Mouse (Mus musculus) forebrain, embryonic 11.5 days (tissue): ENCODE results near the gene Chat. TPM values are rescaled to one million over a fixed set of nuclear protein-coding genes. Genes with fewer than 3 reads are reported as not detected.
"Not testable (repeated sequence)": the region's sequence is repeated elsewhere in the genome, so short reads cannot be mapped to it uniquely, and the experiment has no call there.

ENCODE experiments used
- ATAC-seq: fragments of 200-750 bp; cut with Nextera tagmentation; replicated peaks from 2 replicates; pipeline ENCODE4 v1.8.0; 2017; ENCODE audit warnings: moderate TSS enrichment; ENCODE audit not compliant: low FRiP score
- DNase-seq: peaks from one replicate; pipeline ENCODE4 v3.0.0-alpha.2; 2017; ENCODE audit warnings: low spot score
- H3K27ac ChIP-seq: fragments of 300-500 bp; sonication (generic); 2 replicates; pipeline ENCODE4 v1.5.1; 2014; ENCODE audit warnings: low read depth, low read length
- H3K27me3 ChIP-seq: fragments of 300-500 bp; sonication (generic); 2 replicates; pipeline ENCODE4 v1.6.1; 2014; ENCODE audit warnings: mild to moderate bottlenecking, low read length, mixed read lengths; ENCODE audit not compliant: control insufficient read depth, insufficient read depth
- H3K36me3 ChIP-seq: fragments of 300-500 bp; sonication (generic); 2 replicates; pipeline ENCODE4 v1.6.1; 2014; ENCODE audit warnings: mild to moderate bottlenecking, low read length, moderate library complexity, mixed read lengths; ENCODE audit not compliant: control insufficient read depth, insufficient read depth
- H3K4me1 ChIP-seq: fragments of 300-500 bp; sonication (generic); replicated peaks from 2 replicates; pipeline ENCODE4 v1.6.1; 2014; ENCODE audit warnings: low read length, mixed read lengths; ENCODE audit not compliant: control insufficient read depth, insufficient read depth
- H3K4me2 ChIP-seq: fragments of 300-500 bp; sonication (generic); 2 replicates; pipeline ENCODE4 v1.6.1; 2014; ENCODE audit warnings: low read depth, mild to moderate bottlenecking, low read length, moderate library complexity, mixed read lengths; ENCODE audit not compliant: severe bottlenecking
- H3K4me3 ChIP-seq: fragments of 300-500 bp; sonication (generic); 2 replicates; pipeline ENCODE4 v1.5.1; 2014; ENCODE audit warnings: low read depth, low read length
- H3K9ac ChIP-seq: fragments of 300-500 bp; sonication (generic); 2 replicates; pipeline ENCODE4 v1.6.1; 2014; ENCODE audit warnings: low read length
- H3K9me3 ChIP-seq: fragments of 300-500 bp; sonication (generic); 2 replicates; pipeline ENCODE4 v1.6.1; 2016; ENCODE audit warnings: low read length, mixed read lengths; ENCODE audit not compliant: control insufficient read depth
- WGBS: fragments of 180-500 bp; shearing (Covaris S2); extraction: QIAGEN DNeasy Blood & Tissue Kit; methylation state at CpG from one replicate; pipeline ENCODE4 v1.1.7; 2014; 5-methylcytosine and 5-hydroxymethylcytosine counted together
- polyA plus RNA-seq: library from polyadenylated mRNA; unstranded; fragments of >200 nt; fragmentation: Nextera tagmentation; extraction: Ambion mirVana; gene quantifications from 2 replicates; pipeline ENCODE4 v1.2.1, GENCODE M21; 2014

Chat gene
- polyA plus RNA-seq, 1 experiment from 2014 or later: not detected

DNA sequence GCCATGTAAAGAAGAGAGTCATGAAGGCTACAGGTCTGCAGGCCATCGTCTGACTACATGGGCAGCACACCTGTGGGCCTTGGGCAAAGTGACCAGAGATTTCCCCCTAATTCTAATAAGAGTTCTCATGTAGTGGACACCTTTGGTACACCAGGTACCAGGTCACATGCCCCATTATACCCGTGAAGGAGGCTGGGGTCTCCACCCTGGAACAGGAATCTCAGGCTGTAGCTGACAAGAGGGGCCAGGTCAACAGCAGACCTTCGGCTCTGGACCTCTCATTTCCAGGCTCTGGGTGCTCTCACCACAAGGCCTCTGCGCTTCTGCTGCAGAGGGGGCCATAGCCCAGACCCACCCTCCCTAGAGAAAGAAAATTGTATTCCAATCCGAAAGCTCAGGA lies 26.5 kb downstream of the Chat start:
- no peak for DNase-seq
- Histone ChIP-seq H3K27ac (no peak overlapping the region), H3K9ac (no peak overlapping the region), H3K27me3 (no peaks in the 10 kb centered on the region), H3K4me1 (no peaks in the 10 kb centered on the region), H3K4me3 (no peak overlapping the region), H3K36me3 (no peaks in the 10 kb centered on the region), H3K4me2 (no peak overlapping the region), H3K9me3 (no peaks in the 10 kb centered on the region)
- no peak for ATAC-seq
- WGBS: 71% methylated on average over 5 of the region's 5 CpGs

GRCm38 (mm10) chr14:32437352-32437793 lies 28.4 kb downstream of the Chat start:
- no peak for DNase-seq
- no peak overlapping the region for H3K27ac ChIP-seq
- ATAC-seq: no peak

DNA sequence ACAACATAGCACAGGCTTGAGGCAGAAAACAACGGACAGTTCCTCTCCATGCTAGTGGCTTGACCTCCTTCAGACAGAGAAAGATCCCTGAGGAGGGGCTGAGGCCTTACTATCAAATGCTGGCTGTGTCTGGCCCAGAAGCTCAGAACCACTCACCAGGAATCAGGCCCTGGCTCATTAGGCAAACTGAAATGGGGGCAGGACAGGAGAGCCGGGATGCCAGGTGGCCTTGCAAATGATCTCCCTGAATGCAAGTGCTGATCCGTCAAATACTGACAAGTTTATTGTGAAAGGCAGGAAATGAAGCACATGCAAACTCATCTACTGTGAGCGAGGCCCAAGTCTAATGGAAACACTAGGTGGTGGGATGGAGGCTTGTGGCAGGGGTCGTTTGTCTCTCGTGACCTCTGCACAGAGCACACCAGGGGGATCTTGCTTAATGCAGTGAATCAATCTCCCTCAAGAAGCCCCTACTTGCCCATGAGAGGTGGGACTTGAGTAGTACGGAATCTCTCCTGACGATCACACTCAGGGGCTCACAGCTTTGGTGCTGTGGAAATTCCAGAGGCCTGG lies 36.7 kb downstream of the Chat start:
- no peaks in the 10 kb centered on the region for H3K36me3 ChIP-seq
- H3K27me3 ChIP-seq: no peaks in the 10 kb centered on the region
- H3K4me3 ChIP-seq: no peak overlapping the region
- no peak for ATAC-seq
- no peak overlapping the region for H3K4me2 ChIP-seq
- H3K9me3 ChIP-seq: no peaks in the 10 kb centered on the region
- no peak for DNase-seq
- H3K27ac ChIP-seq: no peak overlapping the region
- H3K4me1 ChIP-seq: 0 out of 2 replicates have a peak, but pooled peaks cover 3% of the 10 kb centered on the region
- 20% methylated on average over 8 of the region's 8 CpGs for WGBS
- no peak overlapping the region for H3K9ac ChIP-seq

More at GRCm38 (mm10) chr14:32437352-32437793, 28.4 kb downstream of the Chat start:
- H3K4me1 ChIP-seq: no peaks in the 10 kb centered on the region
- WGBS: 29% methylated on average over 5 of the region's 5 CpGs
- H3K9me3 ChIP-seq: no peaks in the 10 kb centered on the region
- no peak overlapping the region for H3K4me2 ChIP-seq
- no peak overlapping the region for H3K9ac ChIP-seq
- H3K27me3 ChIP-seq: no peaks in the 10 kb centered on the region
- H3K4me3 ChIP-seq: no peak overlapping the region
- no peaks in the 10 kb centered on the region for H3K36me3 ChIP-seq

- 90% methylated on average over 7 of the region's 7 CpGs for WGBS
- Histone ChIP-seq H3K4me3 (no peak overlapping the region), H3K27me3 (no peaks in the 10 kb centered on the region), H3K4me2 (no peak overlapping the region), H3K9me3 (no peaks in the 10 kb centered on the region), H3K4me1 (no peaks in the 10 kb centered on the region), H3K27ac (no peak overlapping the region), H3K36me3 (no peaks in the 10 kb centered on the region), H3K9ac (no peak overlapping the region)
- DNase-seq (no peak), ATAC-seq (no peak)
Measured at GRCm38 (mm10) chr14:32423946-32424345, 41.8 kb downstream of the Chat start.

GRCm38 (mm10) chr14:32418747-32419146 lies 47.0 kb downstream of the Chat start:
- no peaks in the 10 kb centered on the region for H3K36me3 ChIP-seq
- no peaks in the 10 kb centered on the region; the same call in 1 of the 2 replicates for H3K9me3 ChIP-seq
- no peak for DNase-seq
- H3K27ac ChIP-seq: no peak overlapping the region
- no peak overlapping the region for H3K4me2 ChIP-seq
- 86% methylated on average over 11 of the region's 11 CpGs for WGBS
- H3K9ac ChIP-seq: no peak overlapping the region
- H3K27me3 ChIP-seq: no peaks in the 10 kb centered on the region
- ATAC-seq: no peak
- H3K4me3 ChIP-seq: no peak overlapping the region
- H3K4me1 ChIP-seq: no peaks in the 10 kb centered on the region

GRCm38 (mm10) chr14:32412075-32412474 lies 53.7 kb downstream of the Chat start:
- no peaks in the 10 kb centered on the region; the same call in 1 of the 2 replicates for H3K9me3 ChIP-seq
- no peak overlapping the region for H3K4me2 ChIP-seq
- H3K4me1 ChIP-seq: no peaks in the 10 kb centered on the region
- no peaks in the 10 kb centered on the region for H3K27me3 ChIP-seq
- H3K4me3 ChIP-seq: no peak overlapping the region
- no peak overlapping the region for H3K9ac ChIP-seq
- H3K27ac ChIP-seq: no peak overlapping the region
- WGBS: 85% methylated on average over 5 of the region's 5 CpGs
- DNase-seq (no peak), ATAC-seq (no peak)
- H3K36me3 ChIP-seq: no peaks in the 10 kb centered on the region

DNA sequence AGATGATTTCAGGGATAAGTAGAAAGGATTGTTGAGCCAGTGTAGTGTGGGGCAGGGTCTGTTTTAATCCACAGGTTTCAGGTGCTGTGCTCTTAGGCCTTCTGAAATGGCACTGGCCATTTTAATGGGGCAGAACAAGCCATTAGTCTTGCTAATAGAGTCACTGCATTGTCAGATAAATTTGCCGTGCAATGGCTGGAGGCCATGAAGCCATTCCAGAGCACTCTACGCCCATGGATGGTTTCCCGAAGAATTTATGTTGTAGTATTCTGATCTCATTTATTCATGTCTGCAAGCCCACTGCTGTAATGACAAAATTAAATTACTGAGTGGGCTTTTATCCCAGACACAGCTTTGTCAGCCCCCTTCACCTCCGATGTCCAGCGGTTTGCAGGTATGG lies 55.7 kb downstream of the Chat start:
- ATAC-seq (no peak), DNase-seq (no peak)
- Histone ChIP-seq H3K27ac (no peak overlapping the region), H3K9ac (no peak overlapping the region), H3K4me2 (no peak overlapping the region), H3K4me1 (no peaks in the 10 kb centered on the region), H3K36me3 (no peaks in the 10 kb centered on the region), H3K4me3 (no peak overlapping the region), H3K9me3 (no peaks in the 10 kb centered on the region), H3K27me3 (no peaks in the 10 kb centered on the region)
- 87% methylated on average over 5 of the region's 5 CpGs for WGBS

DNA sequence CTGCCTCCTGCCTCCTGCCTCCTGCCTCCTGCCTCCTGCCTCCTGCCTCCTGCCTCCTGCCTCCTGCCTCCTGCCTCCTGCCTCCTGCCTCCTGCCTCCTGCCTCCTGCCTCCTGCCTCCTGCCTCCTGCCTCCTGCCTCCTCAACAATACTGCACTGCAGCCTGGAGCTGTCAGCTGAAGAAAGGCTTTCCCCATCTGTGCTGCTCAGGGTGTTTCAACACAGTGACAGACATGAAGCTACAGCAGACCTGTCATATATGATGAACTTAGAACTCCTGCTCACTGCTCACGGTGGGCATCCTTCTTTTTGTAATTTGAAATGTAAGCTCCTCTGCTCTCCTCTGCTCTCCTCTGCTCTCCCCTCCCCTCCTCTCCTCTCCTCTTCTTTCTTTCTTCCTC lies 60.4 kb downstream of the Chat start:
- not testable (repeated sequence) for ATAC-seq, H3K4me2 ChIP-seq, H3K27me3 ChIP-seq, H3K9me3 ChIP-seq, H3K4me1 ChIP-seq, H3K4me3 ChIP-seq, DNase-seq, H3K27ac ChIP-seq, H3K36me3 ChIP-seq, H3K9ac ChIP-seq
- WGBS: 75% methylated on average over 1 of the region's 1 CpGs

GRCm38 (mm10) chr14:32388196-32388595 lies 77.6 kb downstream of the Chat start, which contains the start of gene 1700024G13Rik:
Gene 1700024G13Rik (minus strand): TSS chr14:32388391.
- ATAC-seq (peak; percentile 92), DNase-seq (peak; percentile 88)
- no peaks in the 10 kb centered on the region for H3K27me3 ChIP-seq
- no peaks in the 10 kb centered on the region for H3K9me3 ChIP-seq
- no peak within 1 kb of the TSS for H3K9ac ChIP-seq
- H3K36me3 ChIP-seq: no peaks in the 10 kb centered on the region
- under 1% methylated on average over 13 of the region's 13 CpGs for WGBS
- no peak within 1 kb of the TSS for H3K4me3 ChIP-seq
- H3K4me1 ChIP-seq: peaks cover 6% of the 10 kb centered on the region; the same call in 1 of the 2 replicates
- 0 out of 2 replicates have a peak within 1 kb of the TSS, but pooled peaks have one; percentile 27 for H3K4me2 ChIP-seq
- no peak within 1 kb of the TSS for H3K27ac ChIP-seq
